Mouse (Mus musculus): ENCODE results near the gene Apobec4. TPM values are rescaled to one million over a fixed set of nuclear protein-coding genes. Genes with fewer than 3 reads are reported as not detected.
"Not testable (repeated sequence)": the region's sequence is repeated elsewhere in the genome, so short reads cannot be mapped to it uniquely, and the experiment has no call there.

Apobec4 gene
- polyA plus RNA-seq, 1 experiment from 2014 or later = not detected

DNA sequence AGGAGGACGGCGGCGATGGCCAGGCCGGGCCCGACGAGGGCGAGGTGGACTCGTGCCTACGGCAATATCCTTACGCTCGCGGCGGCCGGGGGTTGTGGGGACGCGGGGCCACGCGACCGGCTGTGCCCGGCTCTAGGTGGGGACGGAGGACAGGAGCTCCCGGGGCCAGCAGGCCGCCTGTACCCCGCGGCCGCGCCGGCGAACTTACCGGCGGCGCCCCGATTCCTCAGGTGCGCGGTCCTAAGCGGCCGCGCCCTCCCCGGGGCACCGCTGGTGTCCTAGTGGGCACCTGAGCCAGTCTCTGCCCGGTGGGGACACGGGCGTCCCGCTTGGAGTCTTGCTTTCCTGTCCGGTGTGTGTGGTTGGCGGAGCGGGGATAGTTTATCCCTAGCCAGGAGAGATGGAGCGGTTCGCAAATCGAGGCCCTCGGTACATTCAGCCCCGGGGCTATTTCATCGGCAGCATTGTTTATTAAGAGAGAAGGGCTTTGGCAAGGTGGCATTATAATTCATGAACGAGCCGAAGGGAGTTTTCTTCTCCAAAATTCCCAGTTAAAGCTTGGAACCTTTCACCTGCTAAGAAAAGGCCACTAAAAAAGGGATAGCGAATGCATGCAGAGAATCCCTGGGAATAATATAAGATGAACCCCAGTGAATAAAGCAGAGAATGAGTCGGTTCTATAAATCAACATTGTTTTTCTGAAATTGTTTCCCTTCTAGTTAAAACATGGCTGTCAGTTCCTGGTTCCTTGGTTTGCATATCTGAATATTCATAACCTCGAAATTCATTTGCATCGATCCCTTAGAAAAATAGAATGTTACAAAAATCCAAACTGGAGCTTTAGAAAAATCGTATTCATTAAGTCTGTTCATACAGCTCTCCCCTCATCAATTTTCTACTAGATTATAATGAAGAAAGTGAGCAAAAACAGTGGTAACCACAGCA, 16.7 kb downstream of the Apobec4 start:
- peak; percentile 56 for ATAC-seq (replicated peaks; ENCODE audit: insufficient number of reproducible peaks, insufficient read depth, low FRiP score, low read depth)

DNA sequence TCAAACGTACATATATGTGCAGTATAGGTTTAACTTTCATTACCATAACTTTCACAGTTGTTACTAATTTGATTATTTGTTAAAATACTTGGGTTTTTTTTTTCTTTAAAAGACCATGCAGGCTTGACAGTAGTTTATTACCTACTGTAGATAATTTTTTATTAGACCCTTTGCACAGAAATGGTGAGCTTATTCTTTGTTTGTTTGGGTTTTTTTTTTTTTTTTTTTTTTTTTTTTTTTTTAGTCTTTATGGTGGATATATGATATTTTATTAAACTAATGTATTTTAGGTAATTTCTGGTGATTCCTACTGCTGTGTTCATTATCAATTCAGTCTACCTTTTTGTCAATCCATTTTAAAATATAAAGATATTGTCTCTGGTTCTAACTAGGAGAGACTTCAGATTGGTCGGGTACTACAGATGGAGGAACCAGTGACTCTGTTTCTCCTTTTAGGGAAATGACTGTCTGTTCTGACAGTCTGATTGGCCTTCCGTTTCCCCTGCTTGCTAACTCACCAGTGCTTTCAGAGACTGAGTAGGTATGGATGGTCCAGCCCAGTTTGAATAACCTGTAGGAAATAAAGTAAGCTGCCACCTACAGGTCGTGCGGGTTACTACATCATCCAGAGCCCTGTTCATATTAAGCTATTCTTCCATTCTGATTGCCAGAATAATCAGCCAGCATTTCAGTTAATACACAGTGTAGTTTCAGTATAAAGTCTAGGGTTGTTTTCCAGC, 17.6 kb downstream of the Apobec4 start:
- H3K27ac ChIP-seq = no peak overlapping the region
- H3K4me3 ChIP-seq = no peak overlapping the region; the same call in 1 of the 2 replicates
- H3K4me1 ChIP-seq (replicated peaks) = peaks cover 9% of the 10 kb centered on the region
- 6% methylated on average over 5 of the region's 5 CpGs for WGBS
- H3K36me3 ChIP-seq = peaks cover 37% of the 10 kb centered on the region
- H3K27me3 ChIP-seq = peaks cover 10% of the 10 kb centered on the region
- H3K9ac ChIP-seq = no peak overlapping the region; the same call in 1 of the 2 replicates
- H3K9me3 ChIP-seq (replicated peaks) = no peaks in the 10 kb centered on the region
- peak overlapping the region; percentile 94 for H3K4me2 ChIP-seq
- no peak for ATAC-seq (replicated peaks; ENCODE audit: insufficient number of reproducible peaks, insufficient read depth, low FRiP score, low read depth)

More for the DNA sequence above, 16.7 kb downstream of the Apobec4 start:
- Histone ChIP-seq H3K36me3 (peaks cover 28% of the 10 kb centered on the region), H3K9me3 (replicated peaks) (no peaks in the 10 kb centered on the region), H3K4me2 (peak overlapping the region; percentile 94), H3K9ac (peak overlapping the region; percentile 98), H3K4me3 (peak overlapping the region; percentile 95), H3K27ac (peak overlapping the region; percentile 93), H3K4me1 (replicated peaks) (peaks cover 9% of the 10 kb centered on the region), H3K27me3 (peaks cover 10% of the 10 kb centered on the region)
- under 1% methylated on average over 59 of the region's 60 CpGs for WGBS

DNA sequence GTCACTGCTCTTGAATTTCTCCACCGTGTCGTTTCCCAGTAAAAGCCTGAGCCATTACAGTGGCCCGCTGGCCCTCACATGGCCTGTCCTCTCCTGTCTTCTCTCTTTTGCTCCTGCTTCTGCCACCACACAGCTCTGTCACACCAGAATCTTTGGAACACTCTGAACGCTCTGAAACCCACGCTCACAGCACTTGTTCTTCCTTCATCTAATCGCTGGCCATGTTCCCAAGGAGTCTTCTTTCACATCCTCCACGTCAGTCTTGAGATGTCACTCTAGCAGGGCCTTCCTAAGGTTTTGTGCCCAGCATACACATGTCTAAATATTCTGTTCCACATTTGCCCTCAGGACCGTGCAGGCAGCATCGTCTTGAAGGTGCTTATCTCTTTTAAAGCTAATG, 20.7 kb downstream of the Apobec4 start:
- Histone ChIP-seq H3K4me1 (replicated peaks) (peaks cover 2% of the 10 kb centered on the region; the same call in 1 of the 2 replicates), H3K9me3 (replicated peaks) (no peaks in the 10 kb centered on the region), H3K9ac (no peak overlapping the region), H3K4me2 (no peak overlapping the region), H3K27ac (no peak overlapping the region), H3K4me3 (no peak overlapping the region), H3K36me3 (peaks cover 66% of the 10 kb centered on the region), H3K27me3 (no peaks in the 10 kb centered on the region)
- ATAC-seq (replicated peaks; ENCODE audit: insufficient number of reproducible peaks, insufficient read depth, low FRiP score, low read depth) = no peak
- WGBS = 88% methylated on average over 9 of the region's 9 CpGs

DNA sequence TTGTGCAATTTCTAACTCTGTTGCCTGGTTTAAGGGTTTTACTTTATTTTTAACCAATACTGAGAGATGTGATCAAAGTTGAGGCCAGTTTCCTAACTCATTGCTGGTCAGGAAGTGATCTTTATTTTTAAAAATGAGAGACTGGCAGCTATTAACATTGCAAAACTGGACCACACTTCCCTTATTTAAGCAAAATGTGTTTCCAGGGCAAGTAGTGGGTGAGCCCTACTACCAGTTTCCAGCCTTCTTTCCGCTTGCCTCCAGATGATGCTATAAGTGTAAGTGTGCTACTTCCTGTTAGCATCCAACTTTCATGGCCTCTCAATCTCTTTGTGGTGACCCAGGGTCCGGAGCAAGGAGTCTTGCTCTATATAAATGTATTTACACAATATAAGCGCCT, 24.2 kb downstream of the Apobec4 start:
- H3K4me2 ChIP-seq; H3K9me3 ChIP-seq (replicated peaks); H3K27ac ChIP-seq; H3K27me3 ChIP-seq; H3K4me1 ChIP-seq (replicated peaks); H3K4me3 ChIP-seq; ATAC-seq (replicated peaks; ENCODE audit: insufficient number of reproducible peaks, insufficient read depth, low FRiP score, low read depth); H3K9ac ChIP-seq: not testable (repeated sequence)
- peaks cover 66% of the 10 kb centered on the region for H3K36me3 ChIP-seq
- 86% methylated on average over 3 of the region's 3 CpGs for WGBS

DNA sequence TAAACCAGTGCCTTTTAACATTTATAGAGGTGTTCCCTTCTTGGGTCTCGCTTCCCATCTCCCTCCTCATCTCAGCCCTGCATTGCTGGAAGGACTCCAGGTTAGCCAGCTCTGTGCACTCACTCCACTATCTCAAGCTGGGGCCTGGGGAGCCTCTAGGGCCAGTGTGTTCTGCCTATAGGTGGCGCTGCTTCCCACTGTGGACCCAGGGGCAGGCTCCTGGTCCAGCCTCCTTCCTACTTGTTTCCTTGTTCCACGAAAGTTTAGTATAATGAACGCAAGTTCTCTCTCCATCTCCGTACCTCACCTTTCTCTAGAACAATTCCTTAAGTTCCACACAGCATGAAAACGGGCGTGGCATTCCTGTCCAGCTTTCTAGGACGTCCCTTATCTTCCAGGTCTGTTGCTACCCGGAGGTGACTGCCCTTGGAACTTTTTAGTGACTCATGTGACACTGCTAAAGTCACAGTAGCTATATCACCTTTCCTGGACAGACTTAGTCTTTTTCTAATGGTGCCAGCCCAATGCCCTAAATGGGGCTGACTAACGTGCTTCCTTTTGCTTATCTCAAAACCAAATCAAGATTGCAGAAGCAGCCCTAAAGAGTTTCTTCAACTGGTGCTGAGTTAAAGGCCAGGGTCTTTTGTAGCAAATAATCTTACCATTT, 28.9 kb downstream of the Apobec4 start:
- 0 out of 2 replicates have a peak overlapping the region, but pooled peaks have one; percentile 6 for H3K4me2 ChIP-seq

DNA sequence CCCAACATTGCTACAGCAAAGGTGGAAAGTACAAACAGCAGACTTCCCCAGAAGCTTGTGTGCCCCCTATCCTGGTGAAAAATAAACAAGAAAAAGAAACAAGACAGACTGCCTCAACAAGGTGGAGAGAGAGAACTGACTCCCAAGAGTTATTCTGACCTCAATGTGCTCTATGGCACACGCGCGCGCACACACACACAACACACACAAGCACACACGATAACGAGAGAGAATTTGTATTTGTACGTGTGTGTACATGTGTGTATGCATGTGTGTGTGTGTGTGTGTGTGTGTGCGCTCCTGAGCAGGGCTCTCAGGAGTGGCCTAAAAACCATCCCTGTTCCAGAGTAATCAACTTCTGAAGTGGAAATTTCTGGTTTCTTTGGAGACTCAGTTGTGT, 34.3 kb downstream of the Apobec4 start:
- Histone ChIP-seq H3K36me3 (no peaks in the 10 kb centered on the region), H3K9me3 (replicated peaks) (no peaks in the 10 kb centered on the region), H3K4me2 (no peak overlapping the region), H3K9ac (no peak overlapping the region), H3K4me1 (replicated peaks) (no peaks in the 10 kb centered on the region), H3K4me3 (no peak overlapping the region), H3K27me3 (no peaks in the 10 kb centered on the region), H3K27ac (no peak overlapping the region)
- ATAC-seq (replicated peaks; ENCODE audit: insufficient number of reproducible peaks, insufficient read depth, low FRiP score, low read depth) = no peak
- WGBS = 96% methylated on average over 8 of the region's 8 CpGs

More for the DNA sequence above, 28.9 kb downstream of the Apobec4 start:
- Histone ChIP-seq H3K27me3 (no peaks in the 10 kb centered on the region; the same call in 1 of the 2 replicates), H3K9ac (no peak overlapping the region), H3K4me1 (replicated peaks) (peaks cover 8% of the 10 kb centered on the region; the same call in 1 of the 2 replicates), H3K36me3 (peaks cover 25% of the 10 kb centered on the region), H3K4me3 (no peak overlapping the region), H3K27ac (no peak overlapping the region), H3K9me3 (replicated peaks) (no peaks in the 10 kb centered on the region)
- peak; percentile 73 for ATAC-seq (replicated peaks; ENCODE audit: insufficient number of reproducible peaks, insufficient read depth, low FRiP score, low read depth)
- 21% methylated on average over 10 of the region's 10 CpGs for WGBS

DNA sequence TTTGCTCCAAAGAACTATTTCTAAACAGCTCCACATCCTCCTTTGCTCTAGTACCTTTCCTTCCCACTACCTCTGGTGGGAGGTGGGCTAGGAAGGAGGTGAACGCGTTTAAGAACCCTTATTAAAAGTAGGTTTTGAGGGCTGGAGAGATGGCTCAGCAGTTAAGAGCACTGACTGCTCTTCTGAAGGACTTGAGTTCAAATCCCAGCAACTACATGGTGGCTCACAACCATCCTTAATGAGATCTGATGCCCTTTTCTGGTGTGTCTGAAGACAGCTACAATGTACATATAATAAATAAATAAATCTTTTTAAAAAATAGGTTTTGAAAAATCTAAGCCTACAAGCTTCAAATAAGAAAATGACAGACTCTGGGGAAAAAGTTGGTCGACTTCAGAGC, 35.1 kb downstream of the Apobec4 start:
- not testable (repeated sequence) for H3K4me3 ChIP-seq; H3K9ac ChIP-seq; H3K36me3 ChIP-seq; H3K27me3 ChIP-seq; ATAC-seq (replicated peaks; ENCODE audit: insufficient number of reproducible peaks, insufficient read depth, low FRiP score, low read depth); H3K27ac ChIP-seq; H3K9me3 ChIP-seq (replicated peaks); H3K4me1 ChIP-seq (replicated peaks); H3K4me2 ChIP-seq
- 80% methylated on average over 3 of the region's 3 CpGs for WGBS

DNA sequence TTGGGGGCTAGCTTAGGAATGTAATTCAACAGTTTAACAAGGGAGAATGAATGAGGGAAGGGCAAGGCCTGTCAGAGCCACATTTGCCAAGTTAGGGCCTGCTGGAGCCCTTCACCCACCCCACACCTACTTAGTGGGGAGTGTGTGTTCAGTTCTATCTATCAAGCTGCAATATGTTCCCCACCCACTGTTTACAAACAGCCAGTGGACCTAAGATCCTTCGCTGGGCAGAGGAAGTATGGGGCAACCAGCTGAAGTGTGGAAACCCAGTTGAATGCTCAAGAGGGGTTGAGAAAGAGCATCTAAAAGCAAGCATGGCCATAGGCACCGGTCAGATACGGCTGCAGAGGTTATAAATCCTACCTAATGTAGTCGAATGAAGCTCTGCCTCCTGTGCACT, 36.6 kb downstream of the Apobec4 start:
- Histone ChIP-seq H3K27me3 (no peaks in the 10 kb centered on the region), H3K36me3 (no peaks in the 10 kb centered on the region), H3K4me2 (no peak overlapping the region), H3K27ac (no peak overlapping the region), H3K4me3 (no peak overlapping the region), H3K4me1 (replicated peaks) (peaks cover 13% of the 10 kb centered on the region), H3K9ac (no peak overlapping the region), H3K9me3 (replicated peaks) (no peaks in the 10 kb centered on the region)
- ATAC-seq (replicated peaks; ENCODE audit: insufficient number of reproducible peaks, insufficient read depth, low FRiP score, low read depth) = no peak
- 79% methylated on average over 4 of the region's 4 CpGs for WGBS

DNA sequence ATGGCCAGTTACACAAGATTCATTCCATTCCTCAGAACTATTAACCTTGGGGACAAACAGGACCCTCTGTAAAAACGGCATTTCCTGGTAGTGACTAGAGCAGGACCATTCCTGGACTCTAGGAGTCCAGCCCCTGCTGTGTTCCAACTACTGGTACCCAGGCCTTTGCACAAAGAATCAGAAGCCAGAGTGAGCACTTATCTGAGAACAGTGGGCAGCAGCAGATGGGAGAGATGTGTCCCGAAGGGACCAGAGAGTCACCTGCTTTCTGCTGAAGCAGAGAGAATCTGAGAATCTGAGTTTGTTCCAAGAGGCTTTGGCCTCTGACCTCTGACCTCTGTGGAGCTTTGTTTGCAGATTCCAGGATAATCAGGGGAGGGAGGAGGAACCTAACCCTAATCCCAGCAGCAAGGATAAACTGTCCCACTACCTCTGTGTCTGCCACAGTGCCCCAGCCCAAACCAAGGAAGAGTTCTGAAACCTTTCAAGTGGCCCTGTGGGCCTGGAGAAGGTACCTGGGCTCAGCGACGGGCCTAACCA, 37.8 kb downstream of the Apobec4 start:
- no peak for ATAC-seq (replicated peaks; ENCODE audit: insufficient number of reproducible peaks, insufficient read depth, low FRiP score, low read depth)
- Histone ChIP-seq H3K4me1 (replicated peaks) (peaks cover 19% of the 10 kb centered on the region), H3K9ac (no peak overlapping the region), H3K9me3 (replicated peaks) (no peaks in the 10 kb centered on the region), H3K27me3 (no peaks in the 10 kb centered on the region), H3K4me2 (no peak overlapping the region), H3K36me3 (no peaks in the 10 kb centered on the region), H3K4me3 (no peak overlapping the region), H3K27ac (no peak overlapping the region)
- WGBS = 60% methylated on average over 4 of the region's 4 CpGs

DNA sequence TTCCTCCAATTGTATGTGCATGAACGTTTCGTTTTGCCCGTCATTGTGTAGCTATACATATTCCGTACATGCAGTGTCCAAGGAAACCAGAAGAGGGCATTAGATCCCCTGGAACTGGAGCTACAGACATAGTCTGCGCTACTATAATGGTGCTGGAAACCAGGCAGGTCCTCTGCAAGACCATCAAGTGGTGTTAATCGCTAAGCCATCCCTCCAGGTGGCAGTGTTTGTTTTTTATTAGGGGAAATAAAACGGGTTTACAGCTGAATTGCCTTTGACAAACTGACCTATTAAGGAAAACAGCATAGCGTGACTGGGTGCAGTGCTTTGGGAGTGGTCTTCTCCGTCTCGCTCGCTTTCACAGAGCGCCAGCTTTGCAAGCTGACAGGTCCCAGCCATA, 39.9 kb downstream of the Apobec4 start:
- peak overlapping the region; percentile 32 for H3K4me2 ChIP-seq

More for the DNA sequence above, 39.9 kb downstream of the Apobec4 start:
- Histone ChIP-seq H3K9me3 (replicated peaks) (no peaks in the 10 kb centered on the region), H3K4me1 (replicated peaks) (peaks cover 19% of the 10 kb centered on the region), H3K9ac (no peak overlapping the region), H3K4me3 (no peak overlapping the region), H3K27ac (peak overlapping the region; percentile 50; the same call in 1 of the 2 replicates), H3K27me3 (no peaks in the 10 kb centered on the region), H3K36me3 (no peaks in the 10 kb centered on the region)
- WGBS = 21% methylated on average over 12 of the region's 12 CpGs
- ATAC-seq (replicated peaks; ENCODE audit: insufficient number of reproducible peaks, insufficient read depth, low FRiP score, low read depth) = no peak; the same call in 1 of the 2 replicates

Data from heart, embryonic 15.5 days (tissue).